Mouse (Mus musculus): ENCODE results near the gene Csn3. TPM values are rescaled to one million over a fixed set of nuclear protein-coding genes. Genes with fewer than 3 reads are reported as not detected.

Csn3 gene
- polyA plus RNA-seq (2011; ENCODE audit: insufficient read depth, insufficient read length, low read depth, missing spikeins) = 1.8 and 2.2 TPM in 2 replicates

GRCm38 (mm10) chr5:87925372-87925771 lies at the start of gene Csn3:
Gene Csn3 (plus strand): TSS chr5:87925579.
- H3K9me3 ChIP-seq (replicated peaks; ENCODE audit: control insufficient read depth, insufficient read depth, low read length, poor library complexity, severe bottlenecking) = no peaks in the 10 kb centered on the region
- H3K27me3 ChIP-seq (ENCODE audit: control insufficient read depth, insufficient read depth, low read length, poor library complexity, severe bottlenecking) = no peaks in the 10 kb centered on the region
- H3K4me3 ChIP-seq (ENCODE audit: low read depth, low read length) = no peak within 1 kb of the TSS
- no peak for TF ChIP-seq CTCF (IDR thresholded peaks at IDR 0.05; ENCODE audit: low read depth, low read length)
- H3K9ac ChIP-seq (ENCODE audit: low read depth, poor library complexity, severe bottlenecking) = no peak within 1 kb of the TSS
- H3K4me1 ChIP-seq (ENCODE audit: control insufficient read depth, insufficient read depth, low read length) = no peaks in the 10 kb centered on the region
- H3K27ac ChIP-seq (ENCODE audit: insufficient read depth, low read length) = no peak within 1 kb of the TSS
- H3K36me3 ChIP-seq (ENCODE audit: control insufficient read depth, insufficient read depth, low read length, poor library complexity, severe bottlenecking) = no peaks in the 10 kb centered on the region

- H3K9me3 ChIP-seq (replicated peaks; ENCODE audit: control insufficient read depth, insufficient read depth, low read length, poor library complexity, severe bottlenecking) = no peaks in the 10 kb centered on the region
- no peak within 1 kb of the TSS for H3K9ac ChIP-seq (ENCODE audit: low read depth, poor library complexity, severe bottlenecking)
- no peak for TF ChIP-seq POLR2A (IDR thresholded peaks at IDR 0.05; ENCODE audit: insufficient read depth, low read length)
- TF ChIP-seq EP300 (IDR thresholded peaks at IDR 0.05; ENCODE audit: insufficient read depth, low read depth, low read length) = no peak
- TF ChIP-seq CTCF (IDR thresholded peaks at IDR 0.05; ENCODE audit: low read depth, low read length) = no peak
- no peak within 1 kb of the TSS for H3K4me3 ChIP-seq (ENCODE audit: low read depth, low read length)
- H3K4me1 ChIP-seq (ENCODE audit: control insufficient read depth, insufficient read depth, low read length) = no peaks in the 10 kb centered on the region
- H3K36me3 ChIP-seq (ENCODE audit: control insufficient read depth, insufficient read depth, low read length, poor library complexity, severe bottlenecking) = no peaks in the 10 kb centered on the region
- H3K27ac ChIP-seq (ENCODE audit: insufficient read depth, low read length) = no peak within 1 kb of the TSS
- H3K27me3 ChIP-seq (ENCODE audit: control insufficient read depth, insufficient read depth, low read length, poor library complexity, severe bottlenecking) = no peaks in the 10 kb centered on the region
These were observed 40.6 kb upstream of the Csn3 start, which contains the start of gene Odam for GRCm38 (mm10) chr5:87884729-87885128. Gene Odam (plus strand): TSS chr5:87885029.

- H3K4me3 ChIP-seq (ENCODE audit: low read depth, low read length) = no peak overlapping the region
- H3K27me3 ChIP-seq (ENCODE audit: control insufficient read depth, insufficient read depth, low read length, poor library complexity, severe bottlenecking) = no peaks in the 10 kb centered on the region
- H3K4me1 ChIP-seq (ENCODE audit: control insufficient read depth, insufficient read depth, low read length) = no peaks in the 10 kb centered on the region
- no peaks in the 10 kb centered on the region for H3K36me3 ChIP-seq (ENCODE audit: control insufficient read depth, insufficient read depth, low read length, poor library complexity, severe bottlenecking)
- H3K9me3 ChIP-seq (replicated peaks; ENCODE audit: control insufficient read depth, insufficient read depth, low read length, poor library complexity, severe bottlenecking) = no peaks in the 10 kb centered on the region
- TF ChIP-seq EP300 (IDR thresholded peaks at IDR 0.05; ENCODE audit: insufficient read depth, low read depth, low read length) (no peak), CTCF (IDR thresholded peaks at IDR 0.05; ENCODE audit: low read depth, low read length) (no peak), POLR2A (IDR thresholded peaks at IDR 0.05; ENCODE audit: insufficient read depth, low read length) (no peak)
- H3K9ac ChIP-seq (ENCODE audit: low read depth, poor library complexity, severe bottlenecking) = no peak overlapping the region
- no peak overlapping the region for H3K27ac ChIP-seq (ENCODE audit: insufficient read depth, low read length)
These were observed 6.2 kb downstream of the Csn3 start for GRCm38 (mm10) chr5:87931603-87932002.

GRCm38 (mm10) chr5:87940752-87941151 lies 15.4 kb downstream of the Csn3 start:
- TF ChIP-seq EP300 (IDR thresholded peaks at IDR 0.05; ENCODE audit: insufficient read depth, low read depth, low read length) (no peak), POLR2A (IDR thresholded peaks at IDR 0.05; ENCODE audit: insufficient read depth, low read length) (no peak), CTCF (IDR thresholded peaks at IDR 0.05; ENCODE audit: low read depth, low read length) (no peak)
- Histone ChIP-seq H3K27me3 (ENCODE audit: control insufficient read depth, insufficient read depth, low read length, poor library complexity, severe bottlenecking) (no peaks in the 10 kb centered on the region), H3K9me3 (replicated peaks; ENCODE audit: control insufficient read depth, insufficient read depth, low read length, poor library complexity, severe bottlenecking) (no peaks in the 10 kb centered on the region), H3K36me3 (ENCODE audit: control insufficient read depth, insufficient read depth, low read length, poor library complexity, severe bottlenecking) (no peaks in the 10 kb centered on the region), H3K27ac (ENCODE audit: insufficient read depth, low read length) (no peak overlapping the region), H3K4me1 (ENCODE audit: control insufficient read depth, insufficient read depth, low read length) (no peaks in the 10 kb centered on the region), H3K9ac (ENCODE audit: low read depth, poor library complexity, severe bottlenecking) (no peak overlapping the region), H3K4me3 (ENCODE audit: low read depth, low read length) (no peak overlapping the region)

- TF ChIP-seq EP300 (IDR thresholded peaks at IDR 0.05; ENCODE audit: insufficient read depth, low read depth, low read length) = no peak
- TF ChIP-seq CTCF (IDR thresholded peaks at IDR 0.05; ENCODE audit: low read depth, low read length) = no peak
- no peak for TF ChIP-seq POLR2A (IDR thresholded peaks at IDR 0.05; ENCODE audit: insufficient read depth, low read length)
These were observed 17.1 kb downstream of the Csn3 start for GRCm38 (mm10) chr5:87942515-87942914.

GRCm38 (mm10) chr5:87951836-87952235 lies 26.5 kb downstream of the Csn3 start:
- no peaks in the 10 kb centered on the region for H3K27me3 ChIP-seq (ENCODE audit: control insufficient read depth, insufficient read depth, low read length, poor library complexity, severe bottlenecking)
- H3K36me3 ChIP-seq (ENCODE audit: control insufficient read depth, insufficient read depth, low read length, poor library complexity, severe bottlenecking) = no peaks in the 10 kb centered on the region
- peaks cover 2% of the 10 kb centered on the region for H3K4me1 ChIP-seq (ENCODE audit: control insufficient read depth, insufficient read depth, low read length)
- TF ChIP-seq EP300 (IDR thresholded peaks at IDR 0.05; ENCODE audit: insufficient read depth, low read depth, low read length) (no peak), CTCF (IDR thresholded peaks at IDR 0.05; ENCODE audit: low read depth, low read length) (no peak), POLR2A (IDR thresholded peaks at IDR 0.05; ENCODE audit: insufficient read depth, low read length) (no peak)
- no peaks in the 10 kb centered on the region for H3K9me3 ChIP-seq (replicated peaks; ENCODE audit: control insufficient read depth, insufficient read depth, low read length, poor library complexity, severe bottlenecking)
- H3K4me3 ChIP-seq (ENCODE audit: low read depth, low read length) = no peak overlapping the region
- no peak overlapping the region for H3K27ac ChIP-seq (ENCODE audit: insufficient read depth, low read length)
- no peak overlapping the region for H3K9ac ChIP-seq (ENCODE audit: low read depth, poor library complexity, severe bottlenecking)

More at GRCm38 (mm10) chr5:87942515-87942914, 17.1 kb downstream of the Csn3 start:
- no peak overlapping the region for H3K4me3 ChIP-seq (ENCODE audit: low read depth, low read length)
- no peaks in the 10 kb centered on the region for H3K36me3 ChIP-seq (ENCODE audit: control insufficient read depth, insufficient read depth, low read length, poor library complexity, severe bottlenecking)
- no peaks in the 10 kb centered on the region for H3K4me1 ChIP-seq (ENCODE audit: control insufficient read depth, insufficient read depth, low read length)
- no peak overlapping the region for H3K9ac ChIP-seq (ENCODE audit: low read depth, poor library complexity, severe bottlenecking)
- no peaks in the 10 kb centered on the region for H3K27me3 ChIP-seq (ENCODE audit: control insufficient read depth, insufficient read depth, low read length, poor library complexity, severe bottlenecking)
- no peak overlapping the region for H3K27ac ChIP-seq (ENCODE audit: insufficient read depth, low read length)
- H3K9me3 ChIP-seq (replicated peaks; ENCODE audit: control insufficient read depth, insufficient read depth, low read length, poor library complexity, severe bottlenecking) = no peaks in the 10 kb centered on the region
